Mouse (Mus musculus) testis, adult 2 months (tissue): ENCODE measurements around the gene Aoc2.

Experiments
- CTCF ChIP-seq: fragments of 200-500 bp; IDR thresholded peaks from 2 replicates; pipeline ENCODE4 v1.5.1; 2012; ENCODE audit warnings: low read depth, mild to moderate bottlenecking, inconsistent platforms, low read length, moderate library complexity; ENCODE audit not compliant: control insufficient read depth, insufficient read depth, insufficient replicate concordance
- POLR2A ChIP-seq: fragments of 200-500 bp; IDR thresholded peaks from 2 replicates; pipeline ENCODE4 v1.6.1; 2012; ENCODE audit warnings: low read depth, mild to moderate bottlenecking, inconsistent platforms, low read length, moderate library complexity; ENCODE audit not compliant: control insufficient read depth

GRCm38 (mm10) chr11:101332537-101332936, 7.7 kb downstream of the Aoc2 start:
- TF ChIP-seq CTCF (no peak), POLR2A (no peak)
